Mouse (Mus musculus) left cerebral cortex, postnatal 25 days (tissue): ENCODE data around the gene Pparg. TPM values are rescaled to one million over a fixed set of nuclear protein-coding genes. Genes with fewer than 3 reads are reported as not detected.

Source experiments
- DNase-seq, 2 experiments: peaks; one replicate each; pipeline ENCODE4 v3.0.0; 2022; ENCODE audit warnings: low spot score in 2 of 2, mixed read lengths in 1 of 2
- intact Hi-C: fragments of 180-260 bp; cut with DNase I; formaldehyde crosslinking; loops from one replicate; pipeline ENCODE4 v1.15.1; 2025
- total RNA-seq, 2 experiments: library from RNA; stranded (reverse); gene quantifications; 2 replicates each; pipeline ENCODE4 v1.2.3; 2021

Gene Pparg
- total RNA-seq, 2 experiments from 2014 or later: 5.5 to 6.2 TPM

GRCm38 (mm10) chr6:115440231-115441006 is 79.7 kb downstream of the Pparg start:
- no peak for DNase-seq
- intact Hi-C loops: no loop called here

DNA sequence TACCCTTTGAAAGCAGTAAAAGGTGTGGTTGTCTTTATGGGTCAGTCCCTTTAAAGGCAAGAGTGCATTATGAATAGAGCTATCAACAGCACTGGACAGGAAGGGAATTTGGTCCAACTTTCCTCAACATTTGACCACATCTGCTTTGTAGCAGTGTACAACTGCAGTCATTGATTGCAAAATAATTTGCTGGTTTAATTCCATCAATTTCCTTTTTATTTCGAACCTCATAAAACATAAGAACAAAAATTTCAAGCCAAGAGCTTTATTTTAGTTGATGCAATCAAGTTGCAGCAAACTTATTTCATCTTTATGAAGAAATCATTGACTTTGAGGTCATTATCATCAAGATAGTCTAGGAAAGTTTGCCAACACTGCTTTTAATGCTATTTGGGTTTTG is 91.8 kb downstream of the Pparg start:
- intact Hi-C loops: no loop called here
- no peak for DNase-seq

GRCm38 (mm10) chr6:115462743-115463337 is 102.1 kb downstream of the Pparg start:
- intact Hi-C loops: no loop called here
- no peak for DNase-seq

DNA sequence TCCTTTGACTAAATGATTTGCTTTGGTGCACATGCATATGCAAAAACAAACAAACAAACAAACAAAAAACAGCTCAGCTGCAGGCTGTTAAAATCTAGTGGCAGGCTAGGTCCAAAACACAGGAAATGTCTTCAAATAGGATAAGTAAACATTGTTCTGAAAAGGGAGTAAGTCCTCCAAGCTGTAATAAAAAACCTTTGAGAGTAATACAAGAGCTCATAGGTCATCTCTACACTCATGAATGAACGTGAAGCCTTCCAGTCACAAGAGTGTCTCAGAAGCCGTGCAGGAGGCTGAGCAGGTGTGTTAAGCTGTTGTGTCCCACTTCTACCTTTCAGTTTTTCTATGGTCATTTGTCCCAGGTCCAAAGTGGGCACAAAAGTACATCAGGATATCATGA is 102.6 kb downstream of the Pparg start:
- intact Hi-C loops: no loop called here
- DNase-seq: no peak

DNA sequence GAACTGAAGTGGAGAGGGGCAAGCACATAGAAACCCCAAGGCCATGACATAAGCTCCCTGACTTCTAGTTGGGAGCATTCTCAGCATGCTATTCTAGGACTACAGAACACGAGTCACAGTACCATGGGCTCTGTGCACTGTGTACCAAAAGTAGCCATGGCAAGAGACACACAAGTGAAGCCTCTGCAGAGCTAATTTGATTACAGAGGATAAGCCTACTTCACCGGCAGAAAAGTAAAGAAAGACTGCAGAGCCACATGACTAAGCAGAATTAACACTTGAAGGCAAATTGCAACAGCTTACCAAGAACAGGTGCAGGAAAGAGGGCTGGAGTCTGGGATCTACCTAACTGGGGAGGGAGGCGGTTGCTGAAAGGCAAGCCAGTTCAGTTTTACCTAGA is 103.9 kb downstream of the Pparg start:
- no peak for DNase-seq
- intact Hi-C loops: no loop called here

DNA sequence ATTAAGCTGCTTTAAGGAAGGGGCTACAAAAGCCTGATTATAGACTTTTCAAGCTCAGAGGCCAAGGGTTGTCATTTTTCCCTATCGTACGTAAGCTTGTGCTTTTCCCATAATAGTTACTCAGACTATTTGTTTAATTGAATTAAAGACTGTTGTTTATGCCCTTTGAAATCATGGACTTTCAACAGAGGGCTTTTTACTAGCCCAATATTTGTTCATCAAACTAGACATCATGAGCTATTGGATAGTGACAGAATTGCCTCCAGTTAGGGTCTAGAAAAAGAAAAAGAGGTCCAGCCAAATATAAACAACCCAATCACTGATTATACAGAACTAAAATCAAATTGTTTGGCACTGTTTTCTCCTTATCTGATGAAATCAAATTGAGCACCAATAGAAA is 104.7 kb downstream of the Pparg start:
- no peak for DNase-seq
- intact Hi-C loops: no loop called here

- DNase-seq: no peak
- intact Hi-C loops: no loop called here
Measured at GRCm38 (mm10) chr6:115465876-115466275, 105.1 kb downstream of the Pparg start.

- no peak for DNase-seq
- intact Hi-C loops: no loop called here
Measured at GRCm38 (mm10) chr6:115466601-115467000, 105.8 kb downstream of the Pparg start.

DNA sequence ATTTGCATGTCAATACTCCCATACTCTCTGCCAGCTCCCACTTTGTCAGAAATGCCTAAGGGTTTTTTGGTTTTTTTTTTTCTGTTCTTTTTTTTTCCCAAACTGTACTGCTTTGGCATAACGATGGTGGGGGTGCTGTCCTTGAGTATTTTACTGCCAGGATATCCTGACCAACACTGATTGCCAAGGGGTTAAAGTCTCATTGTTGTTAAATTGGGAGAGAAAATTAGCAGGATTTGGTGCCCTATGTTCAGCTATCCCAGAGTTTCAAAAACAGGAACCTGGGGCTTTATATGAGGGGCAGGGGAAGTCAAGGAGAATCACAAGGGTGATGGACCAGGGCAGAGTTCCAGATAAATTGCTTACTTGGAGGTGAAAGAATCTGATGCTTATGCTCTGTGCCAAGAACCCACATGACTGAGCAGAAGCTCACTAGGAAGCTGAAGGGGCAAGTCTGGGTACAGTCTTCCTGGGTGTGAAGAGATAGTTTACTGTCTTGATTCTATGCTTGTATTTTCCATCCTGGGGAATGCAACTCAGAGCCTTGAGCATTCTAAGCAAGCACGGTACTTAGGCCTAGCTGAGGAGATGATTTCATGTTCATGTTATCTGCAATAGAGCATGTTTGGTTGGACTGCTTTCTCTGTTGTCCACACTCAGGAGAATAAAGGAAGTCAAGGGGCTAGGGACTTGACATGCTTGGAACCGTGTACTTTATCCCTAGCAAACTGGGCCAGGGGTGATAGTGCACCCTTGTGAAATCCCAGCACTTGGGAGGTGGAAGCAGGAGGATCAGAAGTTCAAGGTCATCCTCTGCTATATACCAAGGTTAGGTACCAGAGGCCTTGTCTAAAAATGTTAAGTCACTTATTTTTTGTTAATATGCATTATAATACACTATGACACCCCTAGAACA is 109.2 kb downstream of the Pparg start:
- intact Hi-C loops: no loop called here
- no peak for DNase-seq

GRCm38 (mm10) chr6:115471956-115472355 is 111.2 kb downstream of the Pparg start:
- DNase-seq: peak in 1 of 2 experiments; percentile 10

GRCm38 (mm10) chr6:115477081-115477695 is 116.4 kb downstream of the Pparg start:
- intact Hi-C loops: no loop called here
- no peak for DNase-seq

More at GRCm38 (mm10) chr6:115471956-115472355, 111.2 kb downstream of the Pparg start:
- intact Hi-C loops: no loop called here

- no peak for DNase-seq
Measured at GRCm38 (mm10) chr6:115479963-115480321, 119.2 kb downstream of the Pparg start.

GRCm38 (mm10) chr6:115480322-115481017 is 119.7 kb downstream of the Pparg start:
- peak; percentile 24 to 83 for DNase-seq
- intact Hi-C loops: no loop called here

More at GRCm38 (mm10) chr6:115479963-115480321, 119.2 kb downstream of the Pparg start:
- intact Hi-C loops: no loop called here

DNA sequence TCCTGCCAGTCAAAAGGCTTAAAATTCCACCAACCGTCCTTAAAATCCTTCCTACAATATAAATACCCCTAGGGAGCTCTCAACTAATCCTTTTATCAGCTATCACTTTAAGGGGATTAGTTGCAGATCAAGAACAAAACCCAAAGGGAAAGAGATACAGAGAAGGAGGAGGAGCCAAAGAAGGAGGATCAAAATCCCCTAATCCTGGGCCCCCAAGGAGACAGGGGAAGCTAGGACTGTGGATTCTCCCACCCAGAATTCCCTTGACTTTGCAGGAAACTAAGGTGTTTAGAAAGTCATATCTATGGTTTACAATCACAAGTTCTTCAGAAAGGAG is 120.2 kb downstream of the Pparg start:
- no peak for DNase-seq
- intact Hi-C loops: no loop called here

DNA sequence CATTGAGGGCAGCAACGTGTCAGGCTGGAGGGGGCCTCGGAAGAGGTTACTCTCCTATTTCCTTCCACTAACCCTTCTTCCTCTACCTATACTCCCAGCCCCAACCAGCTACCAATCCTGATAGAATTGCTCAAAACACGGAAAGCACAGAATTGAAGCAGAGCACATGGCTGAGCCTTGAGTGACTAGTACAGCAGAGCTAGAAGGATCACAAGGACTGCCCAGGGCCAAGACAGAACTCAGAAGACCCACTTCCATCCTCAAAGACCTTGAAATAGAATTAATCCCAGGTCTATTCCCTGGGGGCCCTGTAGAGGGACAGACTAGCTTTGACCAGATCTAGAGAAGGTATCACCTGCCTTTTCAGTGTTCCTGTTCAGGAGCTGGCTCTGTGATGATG is 120.9 kb downstream of the Pparg start:
- intact Hi-C loops: no loop called here
- DNase-seq: no peak

DNA sequence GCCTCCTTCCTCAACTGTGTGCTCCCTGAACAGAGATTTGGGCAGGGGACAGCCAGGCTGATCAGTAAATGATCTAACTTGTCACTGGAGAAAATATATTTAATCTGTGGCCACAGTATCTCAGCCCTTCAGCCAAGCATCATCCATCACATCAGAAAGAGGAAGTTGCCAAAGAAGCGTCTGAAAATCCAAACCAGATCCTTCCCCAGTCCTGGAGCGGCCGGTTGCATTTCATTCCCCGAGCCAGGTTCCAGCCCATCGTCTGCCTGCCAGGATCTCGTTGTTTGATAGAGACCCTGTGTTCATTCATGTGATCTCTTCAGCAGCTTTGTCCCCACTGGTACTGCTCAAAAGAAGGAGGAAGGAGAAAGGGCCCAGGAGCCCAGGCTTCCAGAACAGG is 124.9 kb downstream of the Pparg start:
- no peak for DNase-seq
- intact Hi-C loops: no loop called here

- no peak for DNase-seq
- intact Hi-C loops: no loop called here
Measured at GRCm38 (mm10) chr6:115489831-115490230, 129.1 kb downstream of the Pparg start.

DNA sequence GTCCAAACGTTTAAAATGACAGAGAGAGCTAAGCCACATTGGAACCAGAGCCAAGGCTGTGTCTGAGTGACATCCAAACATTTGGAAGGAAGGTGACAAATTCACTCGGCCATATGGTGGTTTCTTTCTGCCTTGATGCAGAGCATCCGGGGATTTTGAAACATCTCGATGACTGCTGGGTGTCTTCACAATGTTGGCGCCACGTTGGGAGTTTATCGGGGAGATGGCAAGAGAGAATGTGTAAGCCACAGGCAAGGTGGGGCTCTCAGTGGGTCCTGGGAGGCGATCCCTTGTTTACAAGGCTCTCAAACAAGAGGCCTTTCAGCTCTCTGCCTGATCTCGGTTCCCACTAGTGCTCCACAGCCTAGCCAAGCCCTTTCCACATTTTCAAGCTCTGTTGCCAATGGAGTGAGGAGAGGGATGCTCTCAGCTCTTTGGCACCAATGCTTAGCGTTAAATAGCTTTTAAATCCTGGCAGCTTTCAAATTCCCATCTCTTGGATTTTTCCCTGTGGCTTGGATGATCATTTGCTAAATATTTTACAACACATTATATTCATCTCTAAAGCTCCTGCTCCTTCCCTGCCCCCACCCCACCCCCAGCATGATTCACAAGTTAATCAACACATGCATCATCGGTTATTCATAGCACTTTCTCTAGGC is 132.3 kb downstream of the Pparg start:
- intact Hi-C loops: no loop called here

DNA sequence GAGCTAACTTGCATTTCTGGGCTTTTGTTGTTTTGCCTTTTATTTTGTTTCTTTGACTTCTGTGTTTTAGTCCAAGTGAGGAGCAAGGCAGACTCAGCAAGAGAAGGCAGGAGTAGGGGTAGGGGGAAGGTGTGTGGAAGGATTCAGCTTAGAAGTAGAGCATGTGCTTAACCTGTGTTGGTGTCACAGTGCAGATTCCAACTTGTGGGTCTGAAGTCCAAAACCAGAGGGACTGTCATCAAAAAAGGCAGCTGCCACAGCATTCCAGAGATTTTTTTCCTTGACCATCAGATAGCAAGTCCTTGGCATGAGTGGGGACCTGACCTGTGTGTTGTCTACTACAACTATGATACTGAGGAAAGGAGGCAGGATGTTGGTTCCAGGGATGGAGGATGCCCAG is 133.1 kb downstream of the Pparg start:
- no peak for DNase-seq
- intact Hi-C loops: no loop called here

More for the DNA sequence above, 132.3 kb downstream of the Pparg start:
- peak; percentile 60 to 80 for DNase-seq
